Mouse (Mus musculus) bone marrow, adult 2 months (tissue): Measurements from ENCODE around the gene Mapk13. TPM values are rescaled to one million over a fixed set of nuclear protein-coding genes. Genes with fewer than 3 reads are reported as not detected.

Source experiments
- H3K27ac ChIP-seq: fragments of 200-500 bp; 2 replicates; pipeline ENCODE4 v1.5.1; 2012; ENCODE audit warnings: low read depth, mild to moderate bottlenecking, control low read depth, inconsistent platforms, low read length; ENCODE audit not compliant: control insufficient read depth, poor library complexity, insufficient read depth
- H3K4me1 ChIP-seq: fragments of 200-500 bp; 2 replicates; pipeline ENCODE4 v1.6.1; 2011; ENCODE audit warnings: low read length; ENCODE audit not compliant: control insufficient read depth, insufficient read depth
- H3K4me3 ChIP-seq: fragments of 200-500 bp; replicated peaks from 2 replicates; pipeline ENCODE3; 2011; ENCODE audit warnings: mild to moderate bottlenecking, low read depth, low read length, control low read depth; ENCODE audit not compliant: control insufficient read depth
- CTCF ChIP-seq: fragments of 200-500 bp; IDR thresholded peaks from 2 replicates; pipeline ENCODE4 v1.5.1; 2011; ENCODE audit warnings: low read length, control low read depth; ENCODE audit not compliant: control insufficient read depth, insufficient read depth
- POLR2A ChIP-seq: fragments of 200-500 bp; IDR thresholded peaks from 2 replicates; pipeline ENCODE4 v1.6.1; 2011; ENCODE audit warnings: low read depth, mild to moderate bottlenecking, control low read depth, low read length, borderline replicate concordance; ENCODE audit not compliant: control insufficient read depth
- WGBS: fragments of 180-500 bp; shearing (Covaris S2); methylation state at CpG from one replicate; pipeline ENCODE4 v1.1.7; 2018; 5-methylcytosine and 5-hydroxymethylcytosine counted together
- polyA plus RNA-seq: library from polyadenylated mRNA; stranded (reverse); fragments of >200 nt; gene quantifications from 2 replicates; pipeline ENCODE4 v1.2.4, GENCODE M21; 2011; ENCODE audit warnings: low replicate concordance; ENCODE audit not compliant: missing spikeins, insufficient read depth, insufficient read length

Mapk13 gene
- polyA plus RNA-seq, 1 experiment = 70.0 TPM

DNA sequence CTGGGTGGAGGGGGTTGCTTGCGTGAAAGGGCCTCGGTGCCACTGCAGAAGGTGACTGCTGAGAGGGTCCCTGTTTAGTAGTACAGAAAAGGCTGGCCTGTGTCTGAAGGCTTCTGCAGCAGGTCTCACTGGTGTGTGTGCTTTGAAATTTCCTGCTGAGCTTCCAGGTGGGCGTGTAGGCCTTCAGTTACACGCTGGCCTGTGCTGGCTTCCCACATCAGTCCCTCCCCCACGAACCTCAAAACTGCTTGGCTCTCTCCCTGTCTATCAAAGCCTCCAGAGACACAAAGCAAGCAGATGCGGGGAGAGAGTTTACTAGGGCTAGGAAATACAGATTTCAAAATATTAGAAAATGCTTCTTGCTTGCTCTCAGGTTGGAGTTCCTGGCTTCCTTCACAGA is 55.8 kb downstream of the Mapk13 start:
- Histone ChIP-seq H3K4me3 (peak overlapping the region; percentile 68), H3K27ac (peak overlapping the region; percentile 28; the same call in 1 of the 2 replicates), H3K4me1 (peaks cover 6% of the 10 kb centered on the region; the same call in 1 of the 2 replicates)
- TF ChIP-seq POLR2A (no peak), CTCF (no peak)
- 77% methylated on average over 6 of the region's 6 CpGs for whole genome bisulfite sequencing

DNA sequence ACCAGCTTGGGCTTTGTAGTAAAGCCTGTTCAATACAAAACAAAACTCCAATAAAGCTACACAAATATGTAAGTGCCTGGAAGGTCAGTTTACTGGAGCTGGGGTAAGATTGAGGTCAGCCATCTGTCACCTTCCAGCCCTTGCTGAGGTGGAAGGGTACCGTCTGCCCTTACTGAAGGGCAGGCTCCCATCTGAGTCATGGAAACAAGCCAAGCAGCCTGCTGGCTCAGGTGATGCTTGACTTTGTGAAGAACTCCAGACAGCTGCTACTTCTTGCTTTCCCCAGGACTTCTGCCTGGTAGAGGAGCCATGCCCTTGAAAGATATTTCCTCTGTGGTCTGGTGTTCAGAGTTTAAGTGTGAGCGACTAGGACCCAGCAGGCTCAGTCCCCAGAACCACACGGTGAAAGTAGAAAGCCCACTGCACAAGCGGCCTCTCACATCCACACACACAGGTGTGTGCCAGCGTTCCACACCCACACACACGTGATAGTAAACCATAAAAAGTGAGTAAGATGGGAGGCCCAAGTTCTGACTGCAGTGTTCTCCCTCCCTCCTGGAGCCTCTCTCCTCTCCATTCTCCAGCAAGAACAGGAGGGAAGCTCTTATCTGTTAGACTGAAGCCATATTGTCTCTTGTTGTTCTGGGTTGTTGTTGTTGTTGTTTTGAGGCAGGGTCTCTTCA is 56.4 kb downstream of the Mapk13 start:
- WGBS = 87% methylated on average over 6 of the region's 6 CpGs
- Histone ChIP-seq H3K4me1 (peaks cover 6% of the 10 kb centered on the region; the same call in 1 of the 2 replicates), H3K27ac (no peak overlapping the region), H3K4me3 (peak overlapping the region; percentile 48)
- no peak for TF ChIP-seq CTCF
- no peak for TF ChIP-seq POLR2A

DNA sequence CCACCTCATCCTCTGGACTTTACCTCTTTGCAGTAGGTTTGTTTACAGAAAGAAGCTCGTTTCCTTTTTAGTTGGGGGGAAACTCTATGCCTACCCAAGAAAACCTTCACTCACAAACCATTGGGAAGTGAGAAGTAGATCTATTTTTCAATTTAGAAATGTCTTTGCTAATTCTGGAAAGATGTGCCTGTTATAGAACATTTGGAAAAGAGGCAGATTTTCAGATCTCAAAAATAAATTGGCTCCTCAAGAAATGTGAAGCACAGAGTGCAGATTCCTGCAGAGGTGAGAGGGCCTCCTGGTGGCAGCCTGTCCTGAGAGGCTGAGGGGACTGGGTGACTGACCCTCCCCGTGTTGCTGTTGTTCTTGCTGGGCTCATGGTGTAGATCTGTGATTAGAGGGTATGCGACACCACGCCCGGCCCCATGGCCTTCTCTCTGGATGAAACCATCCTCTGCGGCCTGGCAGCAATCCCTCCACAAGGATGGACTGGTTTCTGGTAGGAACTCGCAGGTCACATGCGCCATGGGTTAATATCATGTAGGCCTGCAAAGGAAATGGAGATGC is 58.7 kb downstream of the Mapk13 start:
- TF ChIP-seq POLR2A (no peak), CTCF (no peak)
- peak overlapping the region; percentile 87 for H3K27ac ChIP-seq
- 84% methylated on average over 8 of the region's 8 CpGs for WGBS

DNA sequence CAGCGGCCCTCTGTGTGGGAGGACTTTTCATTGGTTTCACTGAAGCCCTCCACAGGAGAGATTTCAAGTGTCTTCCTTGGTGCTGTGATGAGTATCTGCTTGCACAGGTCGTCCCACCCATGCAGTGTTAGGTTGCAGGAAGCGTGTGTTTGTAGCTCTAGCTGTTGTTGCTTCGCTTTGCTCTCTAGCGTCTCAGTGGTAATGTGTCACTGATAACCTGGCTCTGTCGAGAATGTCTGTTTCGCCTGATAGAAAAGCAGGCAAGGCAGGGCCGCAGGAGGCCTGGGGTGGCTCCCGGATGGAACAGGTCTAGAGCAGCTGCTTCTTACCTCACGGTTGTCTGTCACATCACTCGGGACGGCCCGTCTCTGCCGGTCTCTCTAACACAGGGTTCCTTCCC is 60.0 kb downstream of the Mapk13 start:
- Histone ChIP-seq H3K4me1 (peaks cover 3% of the 10 kb centered on the region; the same call in 1 of the 2 replicates), H3K4me3 (peak overlapping the region; percentile 31), H3K27ac (peak overlapping the region; percentile 87)
- no peak for TF ChIP-seq CTCF
- TF ChIP-seq POLR2A = no peak
- WGBS = 67% methylated on average over 14 of the region's 14 CpGs

More for the DNA sequence above, 58.7 kb downstream of the Mapk13 start:
- Histone ChIP-seq H3K4me1 (peaks cover 4% of the 10 kb centered on the region; the same call in 1 of the 2 replicates), H3K4me3 (no peak overlapping the region)

Other genes with a start within 250 kb of the Mapk13 start
- gene Armc12, start 238.5 kb upstream of the Mapk13 start, polyA plus RNA-seq = not detected in 2 replicates
- gene Clpsl2, start 219.9 kb upstream of the Mapk13 start, polyA plus RNA-seq = not detected in 2 replicates
- not detected in 2 replicates for gene Clps, start 208.5 kb upstream of the Mapk13 start, polyA plus RNA-seq
- gene Lhfpl5, start 193.7 kb upstream of the Mapk13 start, polyA plus RNA-seq = not detected in 2 replicates
- gene Srpk1, start 146.6 kb upstream of the Mapk13 start, polyA plus RNA-seq = 67.3 and 78.8 TPM in 2 replicates
- 5.3 and 5.9 TPM in 2 replicates for gene Slc26a8, start 79.1 kb upstream of the Mapk13 start, polyA plus RNA-seq
- 35.7 and 100 TPM in 2 replicates for gene Mapk14, start 78.0 kb upstream of the Mapk13 start, polyA plus RNA-seq
- 2.7 and 6.1 TPM in 2 replicates for gene AC170998.1, start 43.2 kb upstream of the Mapk13 start, polyA plus RNA-seq
- 117 and 133 TPM in 2 replicates for gene Brpf3, start 31.8 kb downstream of the Mapk13 start, polyA plus RNA-seq
- 0.67 TPM in 1 of 2 replicates, not detected in the other for gene Pnpla1, start 89.1 kb downstream of the Mapk13 start, polyA plus RNA-seq
- gene 4930539E08Rik, start 146.0 kb downstream of the Mapk13 start, polyA plus RNA-seq = 0.29 TPM in 1 of 2 replicates, not detected in the other
- 1.3 TPM in 1 of 2 replicates, not detected in the other for gene Pxt1, start 174.5 kb downstream of the Mapk13 start, polyA plus RNA-seq
- 50.2 and 81.5 TPM in 2 replicates for gene Kctd20, start 182.7 kb downstream of the Mapk13 start, polyA plus RNA-seq
- 139 and 214 TPM in 2 replicates for gene Stk38, start 238.7 kb downstream of the Mapk13 start, polyA plus RNA-seq